Mouse (Mus musculus): Measurements from ENCODE around the gene Nmd3. TPM values are rescaled to one million over a fixed set of nuclear protein-coding genes. Genes with fewer than 3 reads are reported as not detected.

The Nmd3 gene
- total RNA-seq, 1 experiment, result 213 TPM

- in situ Hi-C loops (cut with MboI; ENCODE audit: low sequenced_read_pairs in 2 of 2, unreplicated experiment in 2 of 2), result no loop called here
- Histone ChIP-seq H3K36me3 (ENCODE audit: control insufficient read depth, insufficient read depth, low read length, poor library complexity, severe bottlenecking) (no peaks in the 10 kb centered on the region), H3K9ac (ENCODE audit: insufficient read depth, low read depth, low read length, poor library complexity, severe bottlenecking) (no peak overlapping the region), H3K9me3 (ENCODE audit: control insufficient read depth, insufficient read depth, low read depth, low read length) (no peaks in the 10 kb centered on the region), H3K4me3 (ENCODE audit: insufficient read depth in 1 of 2, low read depth in 1 of 2, low read length in 2 of 2, poor library complexity in 1 of 2, severe bottlenecking in 1 of 2) (no peak overlapping the region), H3K4me1 (ENCODE audit: control insufficient read depth in 2 of 2, insufficient read depth in 2 of 2, low read length in 2 of 2, poor library complexity in 1 of 2) (no peaks in the 10 kb centered on the region; a peak in 1 of 4 replicates), H3K27ac (ENCODE audit: insufficient read depth, low read depth, low read length, poor library complexity, severe bottlenecking) (no peak overlapping the region)
- TF ChIP-seq CHD2 (IDR thresholded peaks at IDR 0.05; ENCODE audit: low read depth, low read length) (0 out of 2 replicates have a peak, but pooled peaks have one; percentile 23), ZC3H11A (IDR thresholded peaks at IDR 0.05; ENCODE audit: borderline replicate concordance, low read depth, low read length) (no peak)
- DNase-seq (ENCODE audit: low read depth, low spot score), result no peak
Observed at GRCm38 (mm10) chr3:69699851-69700500, 21.8 kb upstream of the Nmd3 start.

- Histone ChIP-seq H3K36me3 (ENCODE audit: control insufficient read depth, insufficient read depth, low read length, poor library complexity, severe bottlenecking) (no peaks in the 10 kb centered on the region), H3K9me3 (ENCODE audit: control insufficient read depth, insufficient read depth, low read depth, low read length) (no peaks in the 10 kb centered on the region), H3K27ac (ENCODE audit: insufficient read depth, low read depth, low read length, poor library complexity, severe bottlenecking) (no peak overlapping the region), H3K9ac (ENCODE audit: insufficient read depth, low read depth, low read length, poor library complexity, severe bottlenecking) (no peak overlapping the region), H3K4me3 (ENCODE audit: insufficient read depth in 1 of 2, low read depth in 1 of 2, low read length in 2 of 2, poor library complexity in 1 of 2, severe bottlenecking in 1 of 2) (no peak overlapping the region), H3K4me1 (ENCODE audit: control insufficient read depth in 2 of 2, insufficient read depth in 2 of 2, low read length in 2 of 2, poor library complexity in 1 of 2) (no peaks in the 10 kb centered on the region; a peak in 1 of 4 replicates)
- TF ChIP-seq ZC3H11A (IDR thresholded peaks at IDR 0.05; ENCODE audit: borderline replicate concordance, low read depth, low read length) (no peak), ZNF384 (IDR thresholded peaks at IDR 0.05; ENCODE audit: low read depth, low read length) (no peak), CHD2 (IDR thresholded peaks at IDR 0.05; ENCODE audit: low read depth, low read length) (no peak), HCFC1 (IDR thresholded peaks at IDR 0.05; ENCODE audit: borderline replicate concordance, insufficient read depth, low read length) (no peak), MAFK (IDR thresholded peaks at IDR 0.05; ENCODE audit: insufficient read depth, low read depth, low read length) (no peak)
- in situ Hi-C loops (cut with MboI; ENCODE audit: low sequenced_read_pairs in 2 of 2, unreplicated experiment in 2 of 2), result no loop called here
- no peak for DNase-seq (ENCODE audit: low read depth, low spot score)
Observed at GRCm38 (mm10) chr3:69701905-69702304, 19.9 kb upstream of the Nmd3 start.

- H3K27ac ChIP-seq (ENCODE audit: insufficient read depth, low read depth, low read length, poor library complexity, severe bottlenecking), result no peak overlapping the region
- no peak for DNase-seq (ENCODE audit: low read depth, low spot score)
- no peak for TF ChIP-seq CHD2 (IDR thresholded peaks at IDR 0.05; ENCODE audit: low read depth, low read length)
- TF ChIP-seq ZNF384 (IDR thresholded peaks at IDR 0.05; ENCODE audit: low read depth, low read length), result no peak
- no peak for TF ChIP-seq MAFK (IDR thresholded peaks at IDR 0.05; ENCODE audit: insufficient read depth, low read depth, low read length)
- TF ChIP-seq ZC3H11A (IDR thresholded peaks at IDR 0.05; ENCODE audit: borderline replicate concordance, low read depth, low read length), result no peak
- no peak for TF ChIP-seq HCFC1 (IDR thresholded peaks at IDR 0.05; ENCODE audit: borderline replicate concordance, insufficient read depth, low read length)
- H3K4me3 ChIP-seq (ENCODE audit: insufficient read depth in 1 of 2, low read depth in 1 of 2, low read length in 2 of 2, poor library complexity in 1 of 2, severe bottlenecking in 1 of 2), result no peak overlapping the region
- H3K9me3 ChIP-seq (ENCODE audit: control insufficient read depth, insufficient read depth, low read depth, low read length), result no peaks in the 10 kb centered on the region
- in situ Hi-C loops (cut with MboI; ENCODE audit: low sequenced_read_pairs in 2 of 2, unreplicated experiment in 2 of 2), result no loop called here
- no peaks in the 10 kb centered on the region; a peak in 1 of 4 replicates for H3K4me1 ChIP-seq (ENCODE audit: control insufficient read depth in 2 of 2, insufficient read depth in 2 of 2, low read length in 2 of 2, poor library complexity in 1 of 2)
- H3K36me3 ChIP-seq (ENCODE audit: control insufficient read depth, insufficient read depth, low read length, poor library complexity, severe bottlenecking), result no peaks in the 10 kb centered on the region
- no peak overlapping the region for H3K9ac ChIP-seq (ENCODE audit: insufficient read depth, low read depth, low read length, poor library complexity, severe bottlenecking)
Observed at GRCm38 (mm10) chr3:69702421-69702820, 19.4 kb upstream of the Nmd3 start.

GRCm38 (mm10) chr3:69709043-69709929, 12.5 kb upstream of the Nmd3 start:
- H3K27ac ChIP-seq (ENCODE audit: insufficient read depth, low read depth, low read length, poor library complexity, severe bottlenecking), result no peak overlapping the region
- in situ Hi-C loops (cut with MboI; ENCODE audit: low sequenced_read_pairs in 2 of 2, unreplicated experiment in 2 of 2), result no loop called here
- no peaks in the 10 kb centered on the region for H3K9me3 ChIP-seq (ENCODE audit: control insufficient read depth, insufficient read depth, low read depth, low read length)
- H3K9ac ChIP-seq (ENCODE audit: insufficient read depth, low read depth, low read length, poor library complexity, severe bottlenecking), result no peak overlapping the region
- no peaks in the 10 kb centered on the region for H3K36me3 ChIP-seq (ENCODE audit: control insufficient read depth, insufficient read depth, low read length, poor library complexity, severe bottlenecking)
- H3K4me1 ChIP-seq (ENCODE audit: control insufficient read depth in 2 of 2, insufficient read depth in 2 of 2, low read length in 2 of 2, poor library complexity in 1 of 2), result peaks cover 0 to 2% of the 10 kb centered on the region in 2 experiments; a peak in 1 of 4 replicates
- DNase-seq (ENCODE audit: low read depth, low spot score), result no peak
- 0 out of 2 replicates have a peak, but pooled peaks have one; percentile 33 for TF ChIP-seq MAFK (IDR thresholded peaks at IDR 0.05; ENCODE audit: insufficient read depth, low read depth, low read length)
- TF ChIP-seq CHD2 (IDR thresholded peaks at IDR 0.05; ENCODE audit: low read depth, low read length), result no peak
- TF ChIP-seq HCFC1 (IDR thresholded peaks at IDR 0.05; ENCODE audit: borderline replicate concordance, insufficient read depth, low read length), result no peak
- no peak overlapping the region for H3K4me3 ChIP-seq (ENCODE audit: insufficient read depth in 1 of 2, low read depth in 1 of 2, low read length in 2 of 2, poor library complexity in 1 of 2, severe bottlenecking in 1 of 2)

Measured in ES-E14 (cell line).